Mouse (Mus musculus) forebrain, postnatal 0 days (tissue): ENCODE results near the gene Ell. TPM values are rescaled to one million over a fixed set of nuclear protein-coding genes. Genes with fewer than 3 reads are reported as not detected.

Experiments used
- ATAC-seq: fragments of 200-750 bp; cut with Nextera tagmentation; 2 replicates; pipeline ENCODE4 v1.8.0; 2017; ENCODE audit warnings: mild to moderate bottlenecking, moderate library complexity
- DNase-seq: peaks from one replicate; pipeline ENCODE4 v3.0.0-alpha.2; 2015
- H3K27ac ChIP-seq: fragments of 300-500 bp; sonication (generic); 2 replicates; pipeline ENCODE4 v1.5.1; 2014; ENCODE audit warnings: low read depth, mild to moderate bottlenecking, antibody characterized with exemption, low read length, moderate library complexity, mixed read lengths
- H3K27me3 ChIP-seq: fragments of 300-500 bp; sonication (generic); 2 replicates; pipeline ENCODE4 v1.6.1; 2014; ENCODE audit warnings: mild to moderate bottlenecking, low read length, mixed read lengths; ENCODE audit not compliant: insufficient read depth
- H3K36me3 ChIP-seq: fragments of 300-500 bp; sonication (generic); 2 replicates; pipeline ENCODE4 v1.6.1; 2014; ENCODE audit warnings: mild to moderate bottlenecking, moderate library complexity; ENCODE audit not compliant: insufficient read depth
- H3K4me1 ChIP-seq: fragments of 300-500 bp; sonication (generic); 2 replicates; pipeline ENCODE4 v1.6.1; 2014; ENCODE audit warnings: antibody characterized with exemption; ENCODE audit not compliant: insufficient read depth
- H3K4me2 ChIP-seq: fragments of 300-500 bp; sonication (generic); 2 replicates; pipeline ENCODE4 v1.6.1; 2014; ENCODE audit warnings: low read depth, mild to moderate bottlenecking, moderate library complexity
- H3K4me3 ChIP-seq: fragments of 300-500 bp; sonication (generic); 2 replicates; pipeline ENCODE4 v1.5.1; 2014; ENCODE audit warnings: low read depth, low read length, mixed read lengths
- H3K9ac ChIP-seq: fragments of 300-500 bp; sonication (generic); 2 replicates; pipeline ENCODE4 v1.6.1; 2014; ENCODE audit warnings: mild to moderate bottlenecking
- H3K9me3 ChIP-seq: fragments of 300-500 bp; sonication (generic); 2 replicates; pipeline ENCODE4 v1.6.1; 2016; ENCODE audit warnings: low read length
- CTCF ChIP-seq: sonication (generic); IDR thresholded peaks from 2 replicates; pipeline ENCODE4 v1.5.1; 2016; ENCODE audit warnings: antibody characterized with exemption, control low read depth, low read depth
- WGBS: fragments of 180-500 bp; shearing (Covaris S2); extraction: QIAGEN DNeasy Blood & Tissue Kit; methylation state at CpG from one replicate; pipeline ENCODE4 v1.1.7; 2014; 5-methylcytosine and 5-hydroxymethylcytosine counted together
- polyA plus RNA-seq: library from polyadenylated mRNA; unstranded; fragments of >200 nt; fragmentation: Nextera tagmentation; extraction: Ambion mirVana; gene quantifications from 2 replicates; pipeline ENCODE4 v1.2.1, GENCODE M21; 2015
- total RNA-seq: library from RNA; depleted of rRNA; stranded (reverse); fragments of >200 nt; gene quantifications from 2 replicates; pipeline ENCODE4 v1.2.3, GENCODE M21; 2014

Gene Ell
- total and polyA plus RNA-seq, 2 experiments from 2014 or later: 11.0 to 16.2 TPM

DNA sequence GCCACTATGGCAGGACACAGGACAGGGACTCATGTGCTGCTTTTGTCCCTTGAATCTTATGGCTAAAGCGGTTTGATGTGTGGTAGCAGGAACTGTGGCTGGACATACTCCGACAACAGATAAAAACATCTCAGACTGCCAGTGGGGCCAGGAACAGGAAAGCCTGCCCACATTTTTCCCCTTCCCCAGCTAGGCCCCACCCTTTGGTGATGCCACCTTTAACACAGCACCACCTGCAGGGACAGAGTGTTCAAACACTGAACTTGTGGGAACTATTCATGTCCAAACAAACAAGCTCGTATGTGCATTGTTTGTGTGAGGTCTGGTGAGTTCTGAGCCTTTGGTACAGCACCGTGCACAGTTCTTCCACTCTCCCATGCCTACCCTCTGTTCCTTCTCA, 19.1 kb downstream of the Ell start:
- DNase-seq (no peak), ATAC-seq (no peak)
- H3K4me3 ChIP-seq: no peak overlapping the region
- no peaks in the 10 kb centered on the region for H3K4me1 ChIP-seq
- no peaks in the 10 kb centered on the region for H3K9me3 ChIP-seq
- H3K9ac ChIP-seq: no peak overlapping the region
- WGBS: 61% methylated on average over 4 of the region's 4 CpGs
- no peak overlapping the region for H3K4me2 ChIP-seq
- H3K27me3 ChIP-seq: no peaks in the 10 kb centered on the region
- TF ChIP-seq CTCF: no peak
- no peaks in the 10 kb centered on the region for H3K36me3 ChIP-seq
- no peak overlapping the region for H3K27ac ChIP-seq

DNA sequence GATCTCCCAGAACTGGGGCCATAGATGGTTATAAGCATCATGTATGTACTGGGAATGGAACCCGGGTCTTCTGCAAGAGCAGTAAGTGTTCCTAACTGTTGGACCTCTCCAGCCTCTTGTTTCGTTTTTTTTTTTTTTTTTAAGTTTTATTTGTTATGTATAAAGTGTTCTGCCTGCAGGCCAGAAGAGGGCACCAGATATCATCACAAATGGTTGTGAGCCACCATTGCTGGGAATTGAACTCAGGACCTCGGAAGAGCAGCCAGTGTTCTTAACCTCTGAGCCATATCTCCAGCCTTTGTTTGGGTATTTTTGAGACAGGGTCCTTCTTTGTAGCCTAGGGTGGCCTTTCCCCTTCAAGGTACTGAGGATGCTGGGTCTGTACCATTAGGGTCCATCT, 19.7 kb downstream of the Ell start:
- no peaks in the 10 kb centered on the region for H3K36me3 ChIP-seq
- no peak overlapping the region for H3K4me2 ChIP-seq
- H3K4me1 ChIP-seq: no peaks in the 10 kb centered on the region
- no peak overlapping the region for H3K4me3 ChIP-seq
- no peaks in the 10 kb centered on the region for H3K9me3 ChIP-seq
- H3K9ac ChIP-seq: no peak overlapping the region
- no peak for ATAC-seq
- peak; percentile 17; the same call in 1 of the 2 replicates for TF ChIP-seq CTCF
- H3K27me3 ChIP-seq: no peaks in the 10 kb centered on the region
- H3K27ac ChIP-seq: no peak overlapping the region
- WGBS: 75% methylated on average over 3 of the region's 3 CpGs
- DNase-seq: no peak

DNA sequence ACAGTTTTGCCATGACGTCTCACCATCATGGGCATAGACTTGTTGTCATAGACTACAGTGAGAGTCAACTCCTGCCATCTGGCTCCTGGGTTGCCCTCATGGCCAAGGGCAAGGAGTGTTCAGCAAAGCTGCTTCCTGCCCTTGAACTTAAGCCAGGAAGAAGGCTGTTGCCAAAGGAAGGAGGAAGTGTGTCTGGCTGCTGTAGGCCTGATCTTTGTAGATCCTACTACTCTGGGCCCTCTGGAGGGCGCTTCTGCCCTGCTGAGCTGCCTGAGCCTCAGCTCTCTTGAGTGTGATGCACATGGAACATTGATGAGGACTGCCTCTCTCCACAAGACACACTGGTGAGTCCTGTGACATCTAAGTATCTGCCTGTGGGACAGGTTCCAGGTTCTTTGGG, 20.8 kb downstream of the Ell start:
- DNase-seq (no peak), ATAC-seq (0 out of 2 replicates have a peak, but pooled peaks have one; percentile 25)
- no peaks in the 10 kb centered on the region for H3K4me1 ChIP-seq
- TF ChIP-seq CTCF: peak; percentile 40
- WGBS: 80% methylated on average over 2 of the region's 2 CpGs
- no peaks in the 10 kb centered on the region for H3K27me3 ChIP-seq
- no peak overlapping the region for H3K27ac ChIP-seq
- H3K9ac ChIP-seq: no peak overlapping the region
- H3K4me3 ChIP-seq: no peak overlapping the region
- H3K4me2 ChIP-seq: no peak overlapping the region
- no peaks in the 10 kb centered on the region for H3K36me3 ChIP-seq
- H3K9me3 ChIP-seq: no peaks in the 10 kb centered on the region

DNA sequence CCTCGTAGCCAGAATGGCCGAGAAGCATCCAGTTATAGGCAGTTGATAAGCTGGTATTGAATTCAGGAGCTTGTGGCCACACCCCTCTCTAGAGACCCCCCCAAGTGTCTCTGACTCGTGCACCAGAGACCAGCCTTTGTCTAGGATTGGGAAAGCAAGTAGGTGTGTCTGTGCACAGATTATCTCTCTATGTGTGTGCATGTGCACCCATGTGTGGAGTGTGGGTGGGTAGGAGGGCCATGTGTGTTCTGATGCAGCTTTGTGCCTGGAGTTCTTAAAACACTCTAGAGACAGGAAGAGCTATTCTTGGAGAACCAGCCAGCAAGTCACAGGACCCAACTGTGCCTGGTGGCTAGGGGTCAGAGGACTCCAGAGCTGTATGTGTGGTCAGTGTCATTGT, 21.3 kb downstream of the Ell start:
- no peak overlapping the region for H3K27ac ChIP-seq
- ATAC-seq (no peak), DNase-seq (no peak)
- no peaks in the 10 kb centered on the region for H3K27me3 ChIP-seq
- no peaks in the 10 kb centered on the region for H3K9me3 ChIP-seq
- WGBS: 73% methylated on average over 3 of the region's 3 CpGs
- no peaks in the 10 kb centered on the region for H3K4me1 ChIP-seq
- no peak overlapping the region for H3K4me2 ChIP-seq
- H3K9ac ChIP-seq: no peak overlapping the region
- H3K36me3 ChIP-seq: no peaks in the 10 kb centered on the region
- TF ChIP-seq CTCF: no peak
- no peak overlapping the region for H3K4me3 ChIP-seq

DNA sequence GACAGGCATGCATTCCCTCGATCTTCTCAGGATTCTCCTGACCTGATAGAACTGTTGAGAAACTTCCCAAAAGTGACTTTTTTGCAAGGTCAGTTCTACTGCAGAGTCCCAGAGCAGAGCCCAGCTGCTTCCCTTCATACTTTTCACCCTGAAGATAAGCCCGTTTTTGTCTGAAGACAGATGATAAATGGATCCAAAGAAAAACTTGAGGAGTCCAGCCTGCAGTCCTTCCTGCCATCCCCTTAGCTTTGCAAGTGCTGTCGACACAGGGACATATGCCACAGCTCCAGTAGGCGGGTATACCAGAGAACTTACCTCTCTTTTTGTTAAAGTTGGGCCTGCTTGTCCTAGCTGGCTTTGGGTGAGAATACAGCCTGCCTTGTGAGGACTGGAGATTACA, 22.1 kb downstream of the Ell start:
- Histone ChIP-seq H3K9me3 (no peaks in the 10 kb centered on the region), H3K27me3 (no peaks in the 10 kb centered on the region), H3K9ac (no peak overlapping the region), H3K4me1 (no peaks in the 10 kb centered on the region), H3K36me3 (no peaks in the 10 kb centered on the region), H3K4me3 (no peak overlapping the region), H3K4me2 (no peak overlapping the region), H3K27ac (no peak overlapping the region)
- DNase-seq (no peak), ATAC-seq (no peak)
- TF ChIP-seq CTCF: no peak
- WGBS: 83% methylated on average over 4 of the region's 4 CpGs

DNA sequence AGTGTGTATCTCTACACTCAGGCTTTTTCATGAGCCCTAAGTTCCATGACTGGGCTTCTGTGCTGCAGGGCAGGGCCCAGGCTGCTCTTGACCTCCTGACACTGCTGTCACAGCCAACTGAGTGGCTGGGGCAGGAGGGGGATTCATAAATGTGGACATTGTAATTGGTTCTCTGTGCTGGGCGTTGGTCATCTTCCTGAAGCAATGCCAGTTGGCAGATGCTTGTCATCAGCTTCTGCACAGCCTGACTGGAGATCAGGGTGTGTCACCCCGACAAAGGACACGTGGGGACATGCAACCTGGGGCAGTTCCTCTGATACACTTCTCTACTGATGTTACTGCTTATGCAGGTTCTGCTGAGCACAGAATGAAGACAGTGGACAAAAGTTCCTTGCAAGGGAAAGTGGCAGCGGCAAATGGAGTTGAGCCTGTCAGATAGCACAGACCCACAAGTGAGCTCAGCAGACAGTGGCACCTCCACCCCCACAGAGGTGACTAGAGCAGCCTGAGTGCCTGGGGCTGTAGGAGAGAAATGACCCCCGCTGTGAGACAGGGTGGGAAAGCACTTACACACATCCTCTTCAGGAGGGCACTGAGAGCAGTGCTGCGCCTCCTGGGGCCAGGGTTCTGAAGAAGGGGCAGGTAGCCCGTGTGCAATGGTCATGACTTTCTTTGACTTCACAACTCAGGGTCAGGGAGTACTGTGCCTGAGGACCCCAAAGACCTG, 22.7 kb downstream of the Ell start:
- Histone ChIP-seq H3K9me3 (no peaks in the 10 kb centered on the region), H3K4me3 (no peak overlapping the region), H3K4me2 (no peak overlapping the region), H3K36me3 (no peaks in the 10 kb centered on the region), H3K9ac (no peak overlapping the region), H3K27me3 (no peaks in the 10 kb centered on the region), H3K4me1 (no peaks in the 10 kb centered on the region), H3K27ac (no peak overlapping the region)
- 86% methylated on average over 7 of the region's 7 CpGs for WGBS
- no peak for TF ChIP-seq CTCF
- DNase-seq: no peak
- ATAC-seq: no peak

DNA sequence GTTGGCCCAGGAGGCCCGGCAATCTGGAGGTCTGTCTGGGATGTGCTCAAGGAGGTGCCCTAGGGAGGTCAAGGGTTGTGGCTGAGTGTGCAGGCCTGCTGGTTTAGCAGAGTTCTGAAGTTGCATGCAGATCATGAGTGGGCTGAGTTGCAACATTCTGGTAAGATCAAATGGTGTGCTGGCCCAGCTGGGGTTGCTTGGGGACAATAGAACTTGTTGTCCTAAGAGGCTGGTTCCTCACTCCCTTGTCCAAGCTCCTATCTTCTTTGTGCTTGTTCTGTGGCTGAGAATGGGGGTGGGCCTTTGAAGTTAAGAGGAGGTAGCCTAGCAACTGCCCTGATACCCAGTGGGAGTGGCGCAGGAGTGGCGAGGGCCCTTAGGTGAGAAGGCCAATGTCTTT, 23.5 kb downstream of the Ell start:
- ATAC-seq (no peak), DNase-seq (no peak)
- Histone ChIP-seq H3K9me3 (no peaks in the 10 kb centered on the region), H3K9ac (no peak overlapping the region), H3K27me3 (no peaks in the 10 kb centered on the region), H3K36me3 (no peaks in the 10 kb centered on the region), H3K27ac (no peak overlapping the region), H3K4me2 (no peak overlapping the region), H3K4me1 (no peaks in the 10 kb centered on the region), H3K4me3 (no peak overlapping the region)
- WGBS: 78% methylated on average over 3 of the region's 3 CpGs
- TF ChIP-seq CTCF: no peak
